Mouse (Mus musculus) lung, postnatal 0 days (tissue): Measurements from ENCODE around the gene Gm10073. TPM values are rescaled to one million over a fixed set of nuclear protein-coding genes. Genes with fewer than 3 reads are reported as not detected.
"Not testable (repeated sequence)": the region's sequence is repeated elsewhere in the genome, so short reads cannot be mapped to it uniquely, and the experiment has no call there.

Experiments used
- ATAC-seq: fragments of 200-750 bp; cut with Nextera tagmentation; 2 replicates; pipeline ENCODE4 v1.8.0; 2017; ENCODE audit warnings: moderate library complexity
- DNase-seq: peaks from one replicate; pipeline ENCODE4 v3.0.0-alpha.2; 2016; ENCODE audit warnings: low spot score
- H3K27ac ChIP-seq: fragments of 300-500 bp; sonication (generic); 2 replicates; pipeline ENCODE4 v1.5.1; 2014; ENCODE audit warnings: antibody characterized with exemption, mild to moderate bottlenecking, low read length, mixed read lengths
- H3K27me3 ChIP-seq: fragments of 300-500 bp; sonication (generic); replicated peaks from 2 replicates; pipeline ENCODE4 v1.6.1; 2014; ENCODE audit warnings: low read length, mixed read lengths; ENCODE audit not compliant: insufficient read depth
- H3K36me3 ChIP-seq: fragments of 300-500 bp; sonication (generic); 2 replicates; pipeline ENCODE4 v1.6.1; 2014; ENCODE audit warnings: low read length, mixed read lengths; ENCODE audit not compliant: insufficient read depth
- H3K4me1 ChIP-seq: fragments of 300-500 bp; sonication (generic); 2 replicates; pipeline ENCODE4 v1.6.1; 2014; ENCODE audit warnings: antibody characterized with exemption, low read depth, low read length, mixed read lengths; ENCODE audit not compliant: insufficient read depth
- H3K4me2 ChIP-seq: fragments of 300-500 bp; sonication (generic); replicated peaks from 2 replicates; pipeline ENCODE4 v1.6.1; 2014; ENCODE audit warnings: low read depth, mild to moderate bottlenecking, low read length, moderate library complexity, mixed read lengths
- H3K4me3 ChIP-seq: fragments of 300-500 bp; sonication (generic); 2 replicates; pipeline ENCODE4 v1.5.1; 2014; ENCODE audit warnings: low read depth, low read length
- H3K9ac ChIP-seq: fragments of 300-500 bp; sonication (generic); replicated peaks from 2 replicates; pipeline ENCODE4 v1.6.1; 2014; ENCODE audit warnings: low read depth, mild to moderate bottlenecking
- H3K9me3 ChIP-seq: fragments of 300-500 bp; sonication (generic); 2 replicates; pipeline ENCODE4 v1.6.1; 2016; ENCODE audit warnings: low read length, mixed read lengths
- CTCF ChIP-seq: IDR thresholded peaks from 2 replicates; pipeline ENCODE4 v1.5.1; 2016; ENCODE audit warnings: antibody characterized with exemption, mild to moderate bottlenecking
- EP300 ChIP-seq: IDR thresholded peaks from 2 replicates; pipeline ENCODE4 v1.6.1; 2016; ENCODE audit warnings: antibody characterized with exemption, mild to moderate bottlenecking, control low read depth
- WGBS: fragments of 180-500 bp; shearing (Covaris S2); extraction: QIAGEN DNeasy Blood & Tissue Kit; methylation state at CpG from one replicate; pipeline ENCODE4 v1.1.7; 2014; 5-methylcytosine and 5-hydroxymethylcytosine counted together
- polyA plus RNA-seq: library from polyadenylated mRNA; unstranded; fragments of >200 nt; fragmentation: Nextera tagmentation; extraction: Ambion mirVana; gene quantifications from 2 replicates; pipeline ENCODE4 v1.2.1, GENCODE M21; 2015

The Gm10073 gene
- polyA plus RNA-seq, result 8.0 and 9.0 TPM in 2 replicates

- not testable (repeated sequence) for H3K4me2 ChIP-seq, ATAC-seq, H3K4me3 ChIP-seq, H3K9ac ChIP-seq, H3K27ac ChIP-seq, H3K9me3 ChIP-seq, DNase-seq, H3K4me1 ChIP-seq, H3K27me3 ChIP-seq, H3K36me3 ChIP-seq
- WGBS, result 35% methylated on average over 19 of the region's 20 CpGs
These were observed at the start of gene Gm10073 for GRCm38 (mm10) chr8:106573168-106573567. Gm10073 (minus strand) TSS chr8:106573461.

GRCm38 (mm10) chr8:106623016-106623415 is 49.8 kb upstream of the Gm10073 start:
- Histone ChIP-seq H3K4me3 (no peak overlapping the region), H3K27me3 (no peaks in the 10 kb centered on the region), H3K9me3 (no peaks in the 10 kb centered on the region), H3K36me3 (no peaks in the 10 kb centered on the region), H3K9ac (no peak overlapping the region), H3K4me2 (no peak overlapping the region), H3K4me1 (peaks cover 18% of the 10 kb centered on the region; the same call in 1 of the 2 replicates), H3K27ac (peak overlapping the region; percentile 23; the same call in 1 of the 2 replicates)
- DNase-seq, result no peak
- TF ChIP-seq EP300 (no peak), CTCF (no peak)
- WGBS, result 32% methylated on average over 5 of the region's 5 CpGs
- no peak for ATAC-seq

DNA sequence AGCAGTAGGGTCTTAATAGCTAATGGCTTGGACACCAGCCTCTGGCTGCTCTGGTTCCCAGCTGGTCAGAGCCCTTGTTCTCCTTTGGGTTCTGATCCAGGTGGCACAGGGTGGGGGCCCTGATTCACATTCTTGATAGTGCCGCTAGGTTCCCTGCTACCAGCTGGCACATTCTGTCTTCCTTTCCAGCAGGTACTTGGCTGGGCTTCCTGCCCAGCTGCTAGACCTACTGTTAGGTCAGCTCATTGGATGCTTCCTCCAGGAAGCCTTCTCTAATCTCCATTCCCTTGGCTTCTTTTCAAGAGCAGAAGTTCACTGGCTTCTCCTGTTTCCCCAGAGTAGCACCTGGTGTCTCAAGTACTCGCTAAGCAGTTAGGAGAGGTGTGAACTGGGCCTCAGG is 47.2 kb upstream of the Gm10073 start:
- H3K27ac ChIP-seq, result peak overlapping the region; percentile 83
- 43% methylated on average over 2 of the region's 2 CpGs for WGBS

DNA sequence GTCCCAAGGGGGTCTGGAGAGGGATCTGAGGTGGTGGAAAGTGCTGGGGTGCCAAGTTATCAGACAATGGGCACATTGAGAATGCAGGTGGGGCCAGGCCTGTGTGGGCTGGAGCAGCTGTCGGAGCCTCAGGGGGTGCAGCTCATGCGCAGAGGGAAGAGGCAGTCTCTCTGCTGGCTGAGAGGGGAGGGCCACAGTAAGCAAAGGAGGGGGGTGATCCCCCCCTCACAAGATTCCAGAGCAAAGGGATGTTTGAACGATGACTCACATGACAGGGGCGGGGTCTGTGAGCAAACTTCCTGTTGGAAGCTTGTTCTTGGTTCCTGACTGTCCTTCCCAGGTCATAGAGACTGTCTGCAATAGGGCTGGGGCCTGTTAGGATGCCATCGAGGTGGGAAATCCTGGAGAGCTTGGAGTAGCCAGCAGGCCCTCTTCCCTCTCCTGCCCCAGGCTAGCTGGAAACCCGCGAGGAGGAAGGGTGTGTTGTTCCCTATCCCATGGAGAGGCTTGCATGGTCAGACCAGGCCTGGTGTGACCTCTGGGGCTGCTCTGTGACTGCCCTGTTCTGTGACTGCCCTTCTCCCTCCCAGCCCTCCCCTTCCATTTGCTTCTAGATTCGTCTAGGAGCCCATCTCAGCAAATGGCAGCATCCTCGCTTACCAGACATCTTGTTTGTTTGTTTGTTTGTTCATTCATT is 46.4 kb upstream of the Gm10073 start:
- WGBS, result 31% methylated on average over 9 of the region's 9 CpGs
- Histone ChIP-seq H3K27ac (peak overlapping the region; percentile 83), H3K27me3 (no peaks in the 10 kb centered on the region), H3K4me1 (peaks cover 18% of the 10 kb centered on the region; the same call in 1 of the 2 replicates), H3K36me3 (no peaks in the 10 kb centered on the region), H3K9ac (no peak overlapping the region), H3K9me3 (no peaks in the 10 kb centered on the region), H3K4me2 (0 out of 2 replicates have a peak overlapping the region, but pooled peaks have one; percentile 3), H3K4me3 (no peak overlapping the region)
- DNase-seq (peak; percentile 93), ATAC-seq (peak; percentile 77)
- no peak for TF ChIP-seq CTCF
- TF ChIP-seq EP300, result peak; percentile 75

More for the DNA sequence above, 47.2 kb upstream of the Gm10073 start:
- H3K9ac ChIP-seq, result no peak overlapping the region
- no peaks in the 10 kb centered on the region for H3K36me3 ChIP-seq
- no peak for TF ChIP-seq EP300
- no peak for TF ChIP-seq CTCF
- DNase-seq, result peak; percentile 62
- ATAC-seq, result peak; percentile 11
- no peaks in the 10 kb centered on the region for H3K27me3 ChIP-seq
- H3K4me3 ChIP-seq, result no peak overlapping the region
- no peaks in the 10 kb centered on the region for H3K9me3 ChIP-seq
- H3K4me2 ChIP-seq, result no peak overlapping the region
- peaks cover 18% of the 10 kb centered on the region; the same call in 1 of the 2 replicates for H3K4me1 ChIP-seq

- Histone ChIP-seq H3K4me2 (no peak overlapping the region), H3K27ac (peak overlapping the region; percentile 80), H3K27me3 (no peaks in the 10 kb centered on the region), H3K4me1 (peaks cover 18% of the 10 kb centered on the region; the same call in 1 of the 2 replicates), H3K9ac (no peak overlapping the region), H3K9me3 (no peaks in the 10 kb centered on the region), H3K36me3 (no peaks in the 10 kb centered on the region), H3K4me3 (no peak overlapping the region)
- DNase-seq (no peak), ATAC-seq (no peak)
- TF ChIP-seq EP300, result no peak
- peak; percentile 39; the same call in 1 of the 2 replicates for TF ChIP-seq CTCF
- 52% methylated on average over 6 of the region's 6 CpGs for WGBS
These were observed 45.1 kb upstream of the Gm10073 start for GRCm38 (mm10) chr8:106618324-106618723.

DNA sequence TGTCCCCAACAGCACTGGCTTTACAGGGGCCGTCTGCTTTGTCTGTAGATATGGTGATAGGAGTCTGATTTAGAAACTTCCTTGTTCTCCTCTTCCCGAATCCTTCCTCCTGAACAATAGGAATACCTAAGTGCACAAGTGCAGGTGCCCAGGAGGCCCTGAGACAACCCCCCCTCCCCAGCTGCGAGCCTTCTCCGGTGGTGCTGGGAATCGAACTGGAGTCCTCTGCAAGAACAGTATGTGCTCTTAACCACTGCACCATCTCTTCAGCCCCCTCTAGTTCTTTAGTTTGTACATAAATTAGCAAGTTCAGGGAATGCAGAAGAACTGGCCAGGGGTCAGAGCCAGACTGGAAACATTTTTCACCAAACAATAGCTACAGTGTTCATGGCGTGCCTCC is 44.6 kb upstream of the Gm10073 start:
- H3K27ac ChIP-seq, result peak overlapping the region; percentile 80
- DNase-seq, result no peak

More for the DNA sequence above, 44.6 kb upstream of the Gm10073 start:
- no peak overlapping the region for H3K9ac ChIP-seq
- no peaks in the 10 kb centered on the region for H3K36me3 ChIP-seq
- WGBS, result 75% methylated on average over 6 of the region's 6 CpGs
- peaks cover 15% of the 10 kb centered on the region; the same call in 1 of the 2 replicates for H3K4me1 ChIP-seq
- TF ChIP-seq CTCF (no peak), EP300 (no peak)
- no peak overlapping the region for H3K4me2 ChIP-seq
- no peak for ATAC-seq
- H3K4me3 ChIP-seq, result no peak overlapping the region
- no peaks in the 10 kb centered on the region for H3K27me3 ChIP-seq
- H3K9me3 ChIP-seq, result no peaks in the 10 kb centered on the region
